Mouse (Mus musculus): ENCODE data around the gene Ndufaf8. TPM values are rescaled to one million over a fixed set of nuclear protein-coding genes. Genes with fewer than 3 reads are reported as not detected.

Gene Ndufaf8
- polyA plus RNA-seq, 1 experiment from 2014 or later = 88.6 TPM

GRCm38 (mm10) chr11:120085891-120086627, 12.7 kb upstream of the Ndufaf8 start:
- H3K9me3 ChIP-seq (ENCODE audit: low read depth, low read length) = no peaks in the 10 kb centered on the region
- no peaks in the 10 kb centered on the region; the same call in 1 of the 2 replicates for H3K4me1 ChIP-seq (ENCODE audit: insufficient read depth)
- 0 out of 2 replicates have a peak overlapping the region, but pooled peaks have one; percentile 67 for H3K27ac ChIP-seq (ENCODE audit: low read depth)
- peak; percentile 29; the same call in 1 of the 2 replicates for ATAC-seq (ENCODE audit: insufficient read depth)
- peak; percentile 11; the same call in 1 of the 2 replicates for TF ChIP-seq CTCF (IDR thresholded peaks at IDR 0.05; ENCODE audit: low read depth)
- H3K4me2 ChIP-seq = peak overlapping the region; percentile 90
- H3K9ac ChIP-seq = peak overlapping the region; percentile 86
- H3K36me3 ChIP-seq (ENCODE audit: insufficient read depth) = peaks cover 34% of the 10 kb centered on the region
- H3K4me3 ChIP-seq (ENCODE audit: low read depth, low read length) = peak overlapping the region; percentile 80
- peak; percentile 47 for DNase-seq
- no peaks in the 10 kb centered on the region for H3K27me3 ChIP-seq (ENCODE audit: insufficient read depth, low read length)
- WGBS = 0% methylated on average over 25 of the region's 25 CpGs

GRCm38 (mm10) chr11:120086702-120087152, 12.0 kb upstream of the Ndufaf8 start, which contains the start of gene Cep131:
Cep131 (minus strand) TSS chr11:120086827.
- Histone ChIP-seq H3K27me3 (ENCODE audit: insufficient read depth, low read length) (no peaks in the 10 kb centered on the region), H3K4me2 (peak within 1 kb of the TSS; percentile 90), H3K9ac (peak within 1 kb of the TSS; percentile 86), H3K36me3 (ENCODE audit: insufficient read depth) (peaks cover 34% of the 10 kb centered on the region), H3K4me3 (ENCODE audit: low read depth, low read length) (peak within 1 kb of the TSS; percentile 80), H3K9me3 (ENCODE audit: low read depth, low read length) (no peaks in the 10 kb centered on the region), H3K27ac (ENCODE audit: low read depth) (peak within 1 kb of the TSS; percentile 67; the same call in 1 of the 2 replicates), H3K4me1 (ENCODE audit: insufficient read depth) (no peaks in the 10 kb centered on the region; the same call in 1 of the 2 replicates)
- TF ChIP-seq CTCF (IDR thresholded peaks at IDR 0.05; ENCODE audit: low read depth) = no peak
- DNase-seq (peak; percentile 99), ATAC-seq (ENCODE audit: insufficient read depth) (peak; percentile 99)
- WGBS = under 1% methylated on average over 42 of the region's 42 CpGs

- H3K4me2 ChIP-seq = no peak overlapping the region
- no peaks in the 10 kb centered on the region for H3K9me3 ChIP-seq (ENCODE audit: low read depth, low read length)
- DNase-seq (no peak), ATAC-seq (ENCODE audit: insufficient read depth) (no peak)
- H3K4me1 ChIP-seq (ENCODE audit: insufficient read depth) = no peaks in the 10 kb centered on the region; the same call in 1 of the 2 replicates
- TF ChIP-seq CTCF (IDR thresholded peaks at IDR 0.05; ENCODE audit: low read depth) = no peak
- 87% methylated on average over 4 of the region's 4 CpGs for WGBS
- H3K27me3 ChIP-seq (ENCODE audit: insufficient read depth, low read length) = no peaks in the 10 kb centered on the region
- no peak overlapping the region for H3K4me3 ChIP-seq (ENCODE audit: low read depth, low read length)
- H3K36me3 ChIP-seq (ENCODE audit: insufficient read depth) = peaks cover 51% of the 10 kb centered on the region
- H3K9ac ChIP-seq = no peak overlapping the region
- H3K27ac ChIP-seq (ENCODE audit: low read depth) = no peak overlapping the region
Observed at GRCm38 (mm10) chr11:120090661-120091060, 8.1 kb upstream of the Ndufaf8 start.

GRCm38 (mm10) chr11:120092817-120093591, 5.7 kb upstream of the Ndufaf8 start:
- Histone ChIP-seq H3K9ac (no peak overlapping the region), H3K36me3 (ENCODE audit: insufficient read depth) (peaks cover 51% of the 10 kb centered on the region), H3K4me1 (ENCODE audit: insufficient read depth) (0 out of 2 replicates have a peak, but pooled peaks cover 5% of the 10 kb centered on the region), H3K4me3 (ENCODE audit: low read depth, low read length) (no peak overlapping the region), H3K27ac (ENCODE audit: low read depth) (no peak overlapping the region), H3K27me3 (ENCODE audit: insufficient read depth, low read length) (no peaks in the 10 kb centered on the region), H3K4me2 (no peak overlapping the region), H3K9me3 (ENCODE audit: low read depth, low read length) (no peaks in the 10 kb centered on the region)
- no peak for ATAC-seq (ENCODE audit: insufficient read depth)
- DNase-seq = no peak
- WGBS = 70% methylated on average over 23 of the region's 23 CpGs
- no peak for TF ChIP-seq CTCF (IDR thresholded peaks at IDR 0.05; ENCODE audit: low read depth)

GRCm38 (mm10) chr11:120101036-120101435, 2.3 kb downstream of the Ndufaf8 start:
- no peaks in the 10 kb centered on the region for H3K9me3 ChIP-seq (ENCODE audit: low read depth, low read length)
- 0% methylated on average over 3 of the region's 3 CpGs for WGBS
- ATAC-seq (ENCODE audit: insufficient read depth) (no peak), DNase-seq (peak; percentile 90)
- no peak overlapping the region for H3K4me3 ChIP-seq (ENCODE audit: low read depth, low read length)
- H3K4me2 ChIP-seq = no peak overlapping the region
- TF ChIP-seq CTCF (IDR thresholded peaks at IDR 0.05; ENCODE audit: low read depth) = peak; percentile 93
- H3K4me1 ChIP-seq (ENCODE audit: insufficient read depth) = 0 out of 2 replicates have a peak, but pooled peaks cover 5% of the 10 kb centered on the region
- no peak overlapping the region for H3K27ac ChIP-seq (ENCODE audit: low read depth)
- H3K36me3 ChIP-seq (ENCODE audit: insufficient read depth) = peaks cover 26% of the 10 kb centered on the region
- no peak overlapping the region for H3K9ac ChIP-seq
- no peaks in the 10 kb centered on the region for H3K27me3 ChIP-seq (ENCODE audit: insufficient read depth, low read length)

- peaks cover 37% of the 10 kb centered on the region for H3K36me3 ChIP-seq (ENCODE audit: insufficient read depth)
- no peaks in the 10 kb centered on the region for H3K4me1 ChIP-seq (ENCODE audit: insufficient read depth)
- H3K9me3 ChIP-seq (ENCODE audit: low read depth, low read length) = no peaks in the 10 kb centered on the region
- H3K4me3 ChIP-seq (ENCODE audit: low read depth, low read length) = no peak overlapping the region
- no peak for TF ChIP-seq CTCF (IDR thresholded peaks at IDR 0.05; ENCODE audit: low read depth)
- no peak overlapping the region for H3K27ac ChIP-seq (ENCODE audit: low read depth)
- H3K27me3 ChIP-seq (ENCODE audit: insufficient read depth, low read length) = no peaks in the 10 kb centered on the region
- ATAC-seq (ENCODE audit: insufficient read depth) (no peak), DNase-seq (no peak)
- WGBS = 66% methylated on average over 3 of the region's 3 CpGs
- no peak overlapping the region for H3K4me2 ChIP-seq
- H3K9ac ChIP-seq = no peak overlapping the region
Observed at GRCm38 (mm10) chr11:120103431-120103997, 4.8 kb downstream of the Ndufaf8 start.

Data from lung, embryonic 14.5 days (tissue).